In genomic region chr2:151626296-151626695, GRCm38 (mm10) we compare ENCODE assay signal across 30 mouse cellular contexts. TPM values are rescaled to one million over a fixed set of nuclear protein-coding genes. Genes with fewer than 3 reads are reported as not detected.
"Had no signal": no experiment of that assay in that cellular context is flagged by ENCODE, and none has a peak within 500 bp of the region (broad histone marks: within the 10 kb centered on the region; RNA-seq: fewer than 3 reads in every experiment).

No protein-coding gene starts in this region.

- H3K36me3 ChIP-seq: heart, embryonic 12.5 days; hindbrain, embryonic 15.5 days; kidney, embryonic 15.5 days; limb, embryonic 13.5 days; limb, embryonic 15.5 days; liver, embryonic 12.5 days had no signal

- H3K9ac ChIP-seq: forebrain, postnatal 0 days; heart, embryonic 12.5 days; hindbrain, embryonic 13.5 days; hindbrain, embryonic 15.5 days; kidney, embryonic 15.5 days; limb, embryonic 13.5 days; limb, embryonic 15.5 days; liver, embryonic 12.5 days; liver, embryonic 14.5 days had no signal

- ATAC-seq: forebrain, postnatal 0 days; hindbrain, postnatal 0 days; intestine, embryonic 16.5 days; liver, embryonic 12.5 days had no signal

- H3K27ac ChIP-seq: hindbrain, embryonic 13.5 days; hindbrain, embryonic 15.5 days; hindbrain, postnatal 0 days; kidney, embryonic 15.5 days; kidney, postnatal 0 days; limb, embryonic 13.5 days; limb, embryonic 15.5 days; liver, embryonic 12.5 days; liver, embryonic 14.5 days had no signal

- H3K27me3 ChIP-seq: hindbrain, embryonic 15.5 days had no signal

- H3K4me1 ChIP-seq: heart, embryonic 12.5 days; limb, embryonic 13.5 days; limb, embryonic 15.5 days; liver, embryonic 12.5 days had no signal

- H3K4me2 ChIP-seq: heart, embryonic 12.5 days; hindbrain, embryonic 13.5 days; hindbrain, embryonic 15.5 days; kidney, embryonic 15.5 days; limb, embryonic 13.5 days; limb, embryonic 15.5 days; liver, embryonic 12.5 days had no signal

- H3K4me3 ChIP-seq: heart, embryonic 12.5 days; hindbrain, embryonic 13.5 days; hindbrain, embryonic 15.5 days; kidney, embryonic 15.5 days; limb, embryonic 13.5 days; limb, embryonic 15.5 days; liver, embryonic 12.5 days had no signal

- H3K9me3 ChIP-seq: heart, embryonic 12.5 days; hindbrain, embryonic 13.5 days; hindbrain, embryonic 15.5 days; kidney, embryonic 15.5 days; limb, embryonic 13.5 days; limb, embryonic 15.5 days; liver, embryonic 12.5 days had no signal

- DNase-seq: forebrain, postnatal 0 days; gastrocnemius, postnatal 14 days; gastrocnemius, postnatal 36 days; heart, adult 18-20 months; heart, postnatal 10 days; kidney, adult 11 months; kidney, adult 2 months; kidney, adult 9 months; kidney, postnatal 14 days; kidney, postnatal 36 days; layer of hippocampus, postnatal 36 days; left cerebral cortex, postnatal 4 days had no signal

RNA-seq across cellular contexts. Expression of gene Snph, which starts 6.1 kb away (rescaled TPM):
- polyA plus RNA-seq: liver, adult 2 months had no signal

RNA-seq across cellular contexts. Expression of gene Rad21l, which starts 42.0 kb away (rescaled TPM):
- polyA plus RNA-seq: gonadal fat pad, adult 2 months; heart, embryonic 12.5 days; heart, embryonic 14.5 days; heart, embryonic 16.5 days; hindbrain, embryonic 13.5 days; intestine, embryonic 14.5 days; intestine, embryonic 16.5 days; kidney, adult 2 months; kidney, embryonic 15.5 days; kidney, postnatal 0 days; large intestine, adult 2 months; limb, embryonic 11.5 days; limb, embryonic 13.5 days; limb, embryonic 15.5 days; liver, adult 2 months; liver, embryonic 12.5 days; liver, embryonic 14.5 days had no signal
